Mouse (Mus musculus): ENCODE results near the gene Afmid. TPM values are rescaled to one million over a fixed set of nuclear protein-coding genes. Genes with fewer than 3 reads are reported as not detected.
A peak's percentile ranks its signal among the peaks of the same experiment; 100 is the strongest.

The Afmid gene
- 8.3 and 8.9 TPM in 2 replicates for polyA plus RNA-seq (2015; fragmentation: Nextera tagmentation; extraction: Ambion mirVana)

GRCm38 (mm10) chr11:117825333-117826101 lies at the start of gene Afmid, which contains the start of gene Tk1:
Gene Afmid, plus strand, starts transcription at chr11:117825924.
Gene Tk1, minus strand, starts transcription at chr11:117826092.
- under 1% methylated on average over 34 of the region's 34 CpGs for WGBS
- Histone ChIP-seq H3K36me3 (0 out of 2 replicates have a peak, but pooled peaks cover 12% of the 10 kb centered on the region), H3K9ac (peak within 1 kb of the TSS; percentile 65), H3K9me3 (no peaks in the 10 kb centered on the region), H3K4me1 (replicated peaks) (peaks cover 65% of the 10 kb centered on the region), H3K27me3 (replicated peaks) (no peaks in the 10 kb centered on the region), H3K27ac (peak within 1 kb of the TSS; percentile 89), H3K4me3 (replicated peaks) (peak within 1 kb of the TSS; percentile 59), H3K4me2 (replicated peaks) (peak within 1 kb of the TSS; percentile 79)
- peak; percentile 72 for ATAC-seq

DNA sequence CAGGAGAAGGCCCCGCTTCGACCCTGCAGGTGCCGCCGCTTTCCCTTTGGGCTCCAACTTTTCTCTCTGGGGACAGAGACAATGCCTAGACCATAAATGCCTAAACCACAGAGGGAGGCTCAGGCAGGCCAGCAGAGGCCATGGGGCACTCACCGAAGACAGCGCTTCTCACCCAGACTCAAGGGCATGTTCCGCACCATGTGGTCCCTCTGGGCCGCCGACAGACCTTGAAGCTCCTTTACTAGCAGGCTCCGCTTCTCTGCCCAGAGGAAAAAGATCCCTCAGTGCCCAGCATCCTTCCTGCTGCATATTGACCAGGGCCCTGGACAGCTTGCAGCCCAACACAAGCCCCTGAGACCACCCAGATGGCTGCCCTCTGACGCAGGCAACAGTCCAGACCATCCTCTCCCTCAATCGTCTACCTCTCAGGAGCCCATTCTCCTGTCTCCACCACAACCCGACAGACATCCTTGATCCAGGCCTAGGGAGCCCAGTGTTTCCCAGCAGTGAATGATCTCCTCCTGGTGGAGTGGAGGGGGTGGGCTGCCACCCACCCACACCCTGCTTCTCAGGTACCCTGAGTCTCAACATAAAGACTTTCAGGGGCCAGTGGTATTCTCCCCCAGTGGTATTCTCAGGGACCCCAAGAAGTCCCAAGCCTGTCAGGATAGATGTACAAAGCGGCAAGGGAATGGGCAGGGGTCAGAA lies 49.5 kb upstream of the Afmid start:
- H3K27ac ChIP-seq = no peak overlapping the region
- H3K36me3 ChIP-seq = 0 out of 2 replicates have a peak, but pooled peaks cover 2% of the 10 kb centered on the region
- H3K4me3 ChIP-seq (replicated peaks) = no peak overlapping the region
- no peaks in the 10 kb centered on the region for H3K9me3 ChIP-seq
- H3K4me1 ChIP-seq (replicated peaks) = peaks cover 28% of the 10 kb centered on the region
- no peak overlapping the region for H3K9ac ChIP-seq
- no peak for ATAC-seq
- 90% methylated on average over 14 of the region's 14 CpGs for WGBS
- no peaks in the 10 kb centered on the region for H3K27me3 ChIP-seq (replicated peaks)
- H3K4me2 ChIP-seq (replicated peaks) = no peak overlapping the region

DNA sequence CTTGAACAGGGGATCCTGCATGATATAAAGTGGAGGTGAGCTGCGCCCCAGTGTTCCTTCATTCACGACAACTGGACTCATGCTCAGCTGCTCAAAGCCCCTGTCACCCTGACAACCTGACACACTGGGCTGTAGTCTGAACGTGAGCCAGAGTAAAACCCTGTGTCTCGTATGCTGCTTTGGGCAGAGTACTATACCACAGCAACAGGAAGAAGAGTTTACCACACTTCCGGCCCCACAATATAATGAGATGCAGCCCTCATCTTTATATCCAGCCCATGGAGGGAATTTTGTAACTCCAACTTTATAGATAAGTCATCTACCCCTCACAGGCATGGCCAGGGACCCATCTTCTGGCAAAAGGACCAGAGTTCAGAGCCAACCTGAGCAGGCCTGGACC lies 48.6 kb upstream of the Afmid start:
- no peak overlapping the region for H3K4me3 ChIP-seq (replicated peaks)

GRCm38 (mm10) chr11:117778031-117778430 lies 47.7 kb upstream of the Afmid start:
- 92% methylated on average over 11 of the region's 11 CpGs for WGBS
- H3K4me3 ChIP-seq (replicated peaks) = no peak overlapping the region
- H3K4me2 ChIP-seq (replicated peaks) = no peak overlapping the region
- peaks cover 41% of the 10 kb centered on the region for H3K4me1 ChIP-seq (replicated peaks)
- H3K27ac ChIP-seq = no peak overlapping the region
- no peaks in the 10 kb centered on the region for H3K27me3 ChIP-seq (replicated peaks)
- H3K9me3 ChIP-seq = no peaks in the 10 kb centered on the region
- ATAC-seq = no peak
- H3K9ac ChIP-seq = no peak overlapping the region
- no peaks in the 10 kb centered on the region for H3K36me3 ChIP-seq

More for the DNA sequence above, 48.6 kb upstream of the Afmid start:
- Histone ChIP-seq H3K27ac (no peak overlapping the region), H3K4me2 (replicated peaks) (no peak overlapping the region), H3K9ac (no peak overlapping the region), H3K27me3 (replicated peaks) (no peaks in the 10 kb centered on the region), H3K9me3 (no peaks in the 10 kb centered on the region), H3K4me1 (replicated peaks) (peaks cover 36% of the 10 kb centered on the region), H3K36me3 (no peaks in the 10 kb centered on the region)
- ATAC-seq = no peak
- 89% methylated on average over 5 of the region's 5 CpGs for WGBS

- no peak for ATAC-seq
- WGBS = 44% methylated on average over 12 of the region's 12 CpGs
- H3K4me1 ChIP-seq (replicated peaks) = peaks cover 48% of the 10 kb centered on the region
- no peaks in the 10 kb centered on the region for H3K27me3 ChIP-seq (replicated peaks)
- no peaks in the 10 kb centered on the region for H3K36me3 ChIP-seq
- peak overlapping the region; percentile 89 for H3K4me2 ChIP-seq (replicated peaks)
- no peaks in the 10 kb centered on the region for H3K9me3 ChIP-seq
- H3K4me3 ChIP-seq (replicated peaks) = peak overlapping the region; percentile 50
- H3K9ac ChIP-seq = peak overlapping the region; percentile 65
- peak overlapping the region; percentile 92 for H3K27ac ChIP-seq
These were observed 46.8 kb upstream of the Afmid start for GRCm38 (mm10) chr11:117778851-117779433.

DNA sequence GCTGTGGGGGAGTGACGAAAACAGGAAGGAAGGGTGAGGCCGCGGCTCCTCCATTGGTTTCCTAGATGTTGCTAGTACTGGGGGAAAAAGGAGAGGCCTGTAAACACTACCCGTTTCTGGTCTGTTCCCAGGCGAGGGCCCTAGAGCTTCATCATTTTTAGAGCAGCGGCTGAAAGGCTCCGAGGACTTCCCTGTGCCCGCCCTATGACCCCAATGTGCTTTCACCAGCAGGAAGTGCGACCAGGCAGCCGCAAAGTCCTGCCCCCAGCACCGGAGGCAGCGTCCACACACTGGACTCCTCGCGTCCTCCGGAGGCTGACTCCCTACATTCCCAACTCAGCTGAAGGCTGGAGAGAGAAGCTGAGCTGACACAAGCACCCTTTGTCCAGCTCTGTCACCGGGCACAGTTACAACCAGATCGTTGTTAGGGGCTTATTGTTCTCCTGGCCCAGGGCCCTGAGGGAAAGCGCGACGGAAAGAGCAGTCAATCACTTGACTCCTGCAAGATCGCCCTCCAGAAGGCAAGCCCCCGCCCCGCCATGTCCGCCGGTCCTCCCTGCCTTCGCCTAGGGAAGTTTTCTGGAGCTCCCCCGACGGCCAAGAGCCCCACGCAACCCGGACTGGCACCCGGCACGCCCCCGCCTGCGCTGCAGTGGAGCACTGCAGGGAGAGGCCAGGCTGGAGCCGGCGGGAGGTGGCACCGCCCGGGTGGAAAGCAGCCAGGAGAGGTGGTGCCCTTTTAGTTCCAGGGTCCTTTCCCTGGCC lies 46.1 kb upstream of the Afmid start:
- Histone ChIP-seq H3K27ac (peak overlapping the region; percentile 92), H3K27me3 (replicated peaks) (0 out of 2 replicates have a peak, but pooled peaks cover under 1% of the 10 kb centered on the region), H3K4me2 (replicated peaks) (peak overlapping the region; percentile 89), H3K36me3 (no peaks in the 10 kb centered on the region), H3K9me3 (no peaks in the 10 kb centered on the region), H3K9ac (peak overlapping the region; percentile 65), H3K4me3 (replicated peaks) (peak overlapping the region; percentile 50), H3K4me1 (replicated peaks) (peaks cover 48% of the 10 kb centered on the region)
- ATAC-seq = peak; percentile 48
- WGBS = 4% methylated on average over 38 of the region's 38 CpGs

DNA sequence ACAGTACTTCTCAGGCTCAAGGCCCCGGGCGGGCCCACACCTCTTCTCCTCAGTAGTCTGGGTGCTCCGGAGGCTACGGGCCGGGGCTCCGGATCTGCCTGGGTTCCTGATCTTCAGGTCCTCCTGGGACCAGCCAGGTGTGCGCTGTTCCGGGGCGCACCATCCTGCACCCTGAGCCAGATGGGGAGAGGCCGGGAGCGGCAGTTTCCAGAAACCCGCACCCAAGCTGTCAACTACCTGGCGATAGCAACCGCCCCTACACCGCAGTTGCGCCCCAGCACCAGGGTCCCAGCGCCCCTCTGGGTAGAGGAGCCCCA lies 45.6 kb upstream of the Afmid start:
- H3K36me3 ChIP-seq = no peaks in the 10 kb centered on the region
- H3K27me3 ChIP-seq (replicated peaks) = 0 out of 2 replicates have a peak, but pooled peaks cover 3% of the 10 kb centered on the region
- H3K27ac ChIP-seq = peak overlapping the region; percentile 92
- WGBS = 1% methylated on average over 17 of the region's 17 CpGs
- H3K4me2 ChIP-seq (replicated peaks) = peak overlapping the region; percentile 89
- H3K9me3 ChIP-seq = no peaks in the 10 kb centered on the region
- H3K4me1 ChIP-seq (replicated peaks) = peaks cover 48% of the 10 kb centered on the region
- ATAC-seq = peak; percentile 21
- peak overlapping the region; percentile 50 for H3K4me3 ChIP-seq (replicated peaks)
- H3K9ac ChIP-seq = peak overlapping the region; percentile 65

DNA sequence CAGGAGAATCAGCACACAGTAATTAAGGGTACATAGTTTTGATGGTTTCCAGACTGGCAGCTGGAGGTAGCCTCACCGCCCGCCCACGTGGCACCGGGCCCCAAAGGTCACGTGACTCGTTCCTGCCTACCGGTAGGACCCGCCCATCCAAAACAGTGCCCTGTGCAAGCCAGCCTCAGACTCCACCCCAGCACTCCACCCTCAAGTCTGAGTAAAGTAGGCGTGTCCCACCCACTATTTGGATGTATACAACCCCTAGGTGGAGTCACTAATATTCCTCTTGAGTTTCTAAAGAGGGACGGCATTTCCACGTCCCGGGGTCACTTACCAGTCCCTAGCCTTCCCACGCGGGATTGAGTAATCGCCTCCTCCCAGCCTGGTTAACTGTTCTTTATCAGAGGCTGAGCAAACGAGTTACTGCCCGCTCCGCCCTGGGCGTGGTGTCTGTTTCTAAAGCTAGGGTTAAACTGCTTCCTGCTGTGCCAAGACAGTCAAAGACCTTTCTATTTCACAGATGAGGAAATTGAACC lies 45.1 kb upstream of the Afmid start:
- Histone ChIP-seq H3K4me3 (replicated peaks) (peak overlapping the region; percentile 50), H3K27ac (peak overlapping the region; percentile 92), H3K27me3 (replicated peaks) (0 out of 2 replicates have a peak, but pooled peaks cover 3% of the 10 kb centered on the region), H3K9me3 (no peaks in the 10 kb centered on the region), H3K4me1 (replicated peaks) (peaks cover 48% of the 10 kb centered on the region), H3K4me2 (replicated peaks) (peak overlapping the region; percentile 89), H3K9ac (peak overlapping the region; percentile 65), H3K36me3 (no peaks in the 10 kb centered on the region)
- peak; percentile 87 for ATAC-seq
- WGBS = 1% methylated on average over 19 of the region's 19 CpGs

- 0 out of 2 replicates have a peak, but pooled peaks cover 3% of the 10 kb centered on the region for H3K27me3 ChIP-seq (replicated peaks)
- ATAC-seq = no peak
These were observed 44.4 kb upstream of the Afmid start for GRCm38 (mm10) chr11:117781199-117781821.

DNA sequence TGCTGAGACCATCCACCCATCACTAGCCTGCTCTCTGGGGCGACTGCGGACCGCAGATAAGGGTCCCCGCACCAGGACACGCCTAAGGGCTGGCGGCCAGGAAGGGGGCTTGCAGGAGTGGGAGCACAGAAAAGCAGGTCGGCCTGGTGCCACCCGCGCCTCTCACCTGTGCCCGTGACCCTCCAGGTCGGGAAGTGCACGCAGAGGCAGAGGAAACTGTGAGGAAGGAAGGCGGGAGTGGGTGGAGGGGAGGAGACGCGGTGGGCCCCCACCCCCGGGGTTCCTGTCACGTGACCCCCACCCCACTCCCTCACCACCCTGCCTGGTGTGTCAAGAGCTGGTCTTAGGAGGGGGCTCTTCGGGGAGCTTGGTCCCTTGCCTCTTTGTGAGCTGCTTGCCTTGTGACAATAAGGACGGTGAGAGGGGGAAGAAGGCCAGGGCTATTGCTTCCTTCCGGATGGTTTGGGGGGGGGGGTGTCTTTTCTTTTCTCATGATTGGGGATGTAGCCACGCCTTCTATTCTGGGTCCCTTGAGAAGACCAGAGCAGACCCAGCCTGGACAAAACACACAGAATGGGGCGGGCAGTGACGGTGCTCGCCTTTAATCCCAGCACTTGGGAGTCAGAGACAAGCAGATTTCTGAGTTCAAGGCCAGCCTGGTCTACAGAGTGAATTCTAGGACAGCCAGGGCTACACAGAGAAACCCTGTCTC lies 43.6 kb upstream of the Afmid start, which contains the start of the genes Tmc8 and Tmc6:
TSS of gene Tmc8 (plus strand) at position 84 of the 712 bp plus-strand sequence.
TSS of gene Tmc6 (minus strand) at position 206 of the 712 bp plus-strand sequence.
- no peak for ATAC-seq
- Histone ChIP-seq H3K4me1 (replicated peaks) (peaks cover 48% of the 10 kb centered on the region), H3K9ac (peak within 1 kb of the TSS; percentile 34; the same call in 1 of the 2 replicates)

More at GRCm38 (mm10) chr11:117781199-117781821, 44.4 kb upstream of the Afmid start:
- Histone ChIP-seq H3K4me3 (replicated peaks) (peak overlapping the region; percentile 50), H3K9ac (no peak overlapping the region), H3K27ac (peak overlapping the region; percentile 92), H3K4me1 (replicated peaks) (peaks cover 48% of the 10 kb centered on the region), H3K36me3 (no peaks in the 10 kb centered on the region), H3K4me2 (replicated peaks) (peak overlapping the region; percentile 89), H3K9me3 (no peaks in the 10 kb centered on the region)
- whole genome bisulfite sequencing = 19% methylated on average over 18 of the region's 18 CpGs

More for the DNA sequence above, 43.6 kb upstream of the Afmid start, which contains the start of the genes Tmc8 and Tmc6:
- Histone ChIP-seq H3K4me3 (replicated peaks) (peak within 1 kb of the TSS; percentile 50), H3K27me3 (replicated peaks) (0 out of 2 replicates have a peak, but pooled peaks cover 3% of the 10 kb centered on the region), H3K9me3 (no peaks in the 10 kb centered on the region), H3K4me2 (replicated peaks) (peak within 1 kb of the TSS; percentile 89), H3K36me3 (no peaks in the 10 kb centered on the region), H3K27ac (peak within 1 kb of the TSS; percentile 92)
- 59% methylated on average over 24 of the region's 24 CpGs for WGBS
